Mouse (Mus musculus) spleen, adult 12 weeks (tissue): ENCODE data around the gene Zfp729a.
"Not testable (repeated sequence)": the region's sequence is repeated elsewhere in the genome, so short reads cannot be mapped to it uniquely, and the experiment has no call there.

Source experiments
- DNase-seq: peaks from one replicate; pipeline ENCODE4 v3.0.0; 2022; ENCODE audit warnings: low spot score

Gene Zfp729a

GRCm38 (mm10) chr13:67637294-67638007 is at the start of gene Zfp729a, which contains the start of gene Gm49345:
Zfp729a (minus strand) TSS chr13:67637791.
Gm49345 (minus strand) TSS chr13:67637769.
- DNase-seq, result peak; percentile 66

DNA sequence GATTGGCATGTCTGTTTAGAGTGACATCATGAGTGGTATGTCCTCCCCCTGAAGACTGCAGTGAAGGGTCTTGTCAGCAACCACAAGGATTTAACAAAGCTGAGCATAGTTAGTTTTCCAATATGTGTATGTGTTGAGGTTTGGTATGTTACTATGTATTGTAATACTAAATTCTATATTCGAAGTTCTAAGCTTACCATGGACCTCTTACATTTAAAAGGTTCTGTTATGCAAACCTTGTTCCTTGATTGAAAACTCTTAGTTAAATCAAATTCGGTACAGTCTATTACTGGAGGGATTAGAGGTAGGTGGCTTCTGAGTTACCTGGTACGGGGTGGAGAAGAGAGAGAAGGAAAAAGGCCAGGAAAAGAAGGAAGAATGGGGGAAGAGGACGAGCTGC is 49.4 kb upstream of the Zfp729a start, which contains the start of gene Zfp738:
Gene Zfp738 (minus strand): TSS at position 101 of the 400 bp plus-strand sequence.
- DNase-seq, result no peak

DNA sequence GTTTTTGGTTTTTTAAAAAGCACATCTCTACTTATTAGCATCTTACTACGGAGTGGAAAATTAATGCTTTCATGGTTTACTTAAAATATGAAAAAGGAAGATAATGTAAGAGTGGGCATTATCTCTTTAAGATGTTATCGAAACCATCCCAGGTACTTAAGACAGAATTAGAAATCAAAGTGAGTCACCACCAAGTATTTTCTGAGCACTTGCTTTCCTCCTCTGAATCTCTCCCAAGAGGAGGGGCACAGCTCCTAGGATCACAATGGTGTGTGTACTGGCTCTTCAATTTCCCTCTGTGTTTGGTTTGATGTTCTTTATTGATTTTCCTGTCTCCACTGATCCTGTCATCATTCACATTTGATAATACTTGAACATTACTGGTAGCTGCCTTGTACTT is 46.2 kb upstream of the Zfp729a start:
- DNase-seq, result not testable (repeated sequence)

- DNase-seq, result peak; percentile 51
These were observed 45.6 kb upstream of the Zfp729a start for GRCm38 (mm10) chr13:67682959-67683735.

- no peak for DNase-seq
These were observed 37.3 kb upstream of the Zfp729a start for GRCm38 (mm10) chr13:67674902-67675301.

GRCm38 (mm10) chr13:67652496-67652895 is 14.9 kb upstream of the Zfp729a start:
- DNase-seq, result no peak

DNA sequence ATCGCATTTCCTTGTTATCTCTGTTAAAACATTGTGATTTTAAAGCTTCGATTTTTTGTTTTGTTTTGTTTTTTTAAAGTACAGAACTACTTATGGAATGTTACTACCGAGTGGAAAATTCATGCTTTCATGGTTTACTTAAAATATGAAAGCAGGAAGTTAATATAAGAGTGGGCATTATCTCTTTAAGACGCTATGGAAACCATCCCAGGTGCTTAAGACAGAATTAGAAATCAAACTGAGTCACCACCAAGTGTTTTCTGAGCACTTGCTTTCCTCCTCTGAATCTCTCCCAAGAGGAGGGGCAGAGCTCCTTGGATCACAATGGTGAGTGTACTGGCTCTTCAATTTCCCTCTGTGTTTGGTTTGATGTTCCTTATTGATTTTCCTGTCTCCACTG is 27.5 kb downstream of the Zfp729a start:
- no peak for DNase-seq

DNA sequence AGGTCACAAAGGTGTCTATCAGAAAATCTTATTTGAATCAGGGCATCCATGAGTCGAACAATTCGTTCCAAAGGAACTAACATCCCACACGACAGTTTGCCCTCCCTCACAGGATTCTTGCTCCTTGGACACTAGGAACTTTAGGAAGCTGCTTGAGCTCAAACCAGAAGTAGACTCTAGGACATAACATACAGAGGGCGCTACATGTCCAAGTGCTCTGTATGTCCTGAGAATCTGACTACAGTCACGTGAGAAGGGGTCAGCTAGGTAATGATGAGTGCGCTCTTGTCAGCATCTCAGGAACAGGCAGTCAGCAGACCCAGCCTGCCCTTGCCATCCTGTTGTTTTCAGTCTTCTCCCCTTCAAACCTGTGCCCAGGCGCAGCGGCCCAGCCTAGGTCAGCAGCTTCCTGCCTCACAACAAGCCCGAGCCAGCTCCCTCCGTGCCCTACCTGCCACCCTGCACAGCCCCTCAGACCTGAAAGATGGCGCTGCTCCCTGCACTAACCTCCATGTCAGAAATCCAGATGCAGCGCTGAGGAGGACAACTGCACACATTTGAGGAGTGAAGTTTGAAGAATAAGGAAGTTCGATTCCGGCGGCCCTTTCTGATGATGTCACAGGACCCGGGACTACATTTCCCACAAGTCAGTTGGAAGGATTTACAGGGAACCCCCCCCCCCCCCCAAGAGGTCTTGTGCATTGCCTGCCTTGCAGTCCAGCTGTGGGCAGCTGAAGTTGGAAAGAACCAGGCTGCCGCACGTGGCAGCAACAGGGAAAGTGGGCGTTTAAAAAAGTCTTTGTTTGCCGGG is 28.3 kb downstream of the Zfp729a start, which contains the start of gene Zfp729b:
Gene Zfp729b (minus strand): TSS at position 642 of the 811 bp plus-strand sequence.
- DNase-seq, result peak; percentile 78

- no peak for DNase-seq
These were observed 64.9 kb downstream of the Zfp729a start for GRCm38 (mm10) chr13:67572591-67573189.
